Mouse (Mus musculus) cerebellum, adult 2 months (tissue): ENCODE data around the gene Tle2.

Experiments
- CTCF ChIP-seq: fragments of 200-500 bp; IDR thresholded peaks from 2 replicates; pipeline ENCODE4 v1.5.1; 2011; ENCODE audit warnings: low read depth, mild to moderate bottlenecking, control low read depth, low read length, moderate library complexity, borderline replicate concordance; ENCODE audit not compliant: insufficient read depth
- POLR2A ChIP-seq: fragments of 200-500 bp; IDR thresholded peaks from 2 replicates; pipeline ENCODE4 v1.6.1; 2011; ENCODE audit warnings: low read length, control low read depth, borderline replicate concordance; ENCODE audit not compliant: insufficient read depth

DNA sequence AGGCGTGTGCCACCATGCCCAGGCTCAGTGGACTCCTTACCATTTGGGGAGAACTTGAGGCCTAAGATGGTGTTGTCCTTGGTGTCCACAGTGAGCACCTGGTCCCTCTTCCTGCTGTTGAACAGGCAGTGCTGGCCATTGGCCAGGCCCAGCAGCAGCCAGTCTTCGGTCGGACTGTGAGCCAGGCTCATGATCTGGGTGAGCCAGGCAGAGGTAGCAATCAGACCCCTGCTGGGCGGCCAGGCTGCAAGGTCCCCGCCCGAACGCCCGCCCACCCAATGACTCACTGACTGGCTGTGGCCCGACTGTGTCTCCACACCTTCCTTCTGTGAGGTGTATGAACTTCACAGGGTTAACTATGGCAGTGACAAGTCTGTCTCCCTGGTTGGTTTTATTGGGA, 17.5 kb downstream of the Tle2 start:
- TF ChIP-seq POLR2A = no peak
- no peak for TF ChIP-seq CTCF
